In genomic region chr9:14750901-14751502, GRCm38 (mm10) we compare ENCODE assay signal across 8 mouse cellular contexts. TPM values are rescaled to one million over a fixed set of nuclear protein-coding genes. Genes with fewer than 3 reads are reported as not detected.
DNase-seq lines count a peak whose midpoint lies in the region; ATAC-seq and TF ChIP-seq lines count a peak whose summit lies in the region.

No protein-coding gene starts in this region.

- H3K36me3 ChIP-seq in kidney, embryonic 16.5 days (ENCODE audit: insufficient read depth, low read length), result no peaks in the 10 kb centered on the region
- no peaks in the 10 kb centered on the region for H3K36me3 ChIP-seq in hindbrain, embryonic 10.5 days
- no peaks in the 10 kb centered on the region for H3K36me3 ChIP-seq in lung, postnatal 0 days (ENCODE audit: insufficient read depth, low read length)

- peak overlapping the region; percentile 60 for H3K4me3 ChIP-seq in kidney, embryonic 16.5 days (ENCODE audit: low read length)
- H3K4me3 ChIP-seq in brown adipose tissue, adult 24 weeks (ENCODE audit: insufficient read depth, low read depth, low read length), result peak overlapping the region; percentile 64
- peak overlapping the region; percentile 67 for H3K4me3 ChIP-seq in hindbrain, embryonic 10.5 days
- H3K4me3 ChIP-seq in lung, postnatal 0 days (ENCODE audit: low read depth, low read length), result peak overlapping the region; percentile 43

- no peak for TF ChIP-seq CTCF in lung, postnatal 0 days (IDR thresholded peaks at IDR 0.05)

- 59% methylated on average over 42 of the region's 42 CpGs for WGBS in kidney, embryonic 16.5 days
- WGBS in hindbrain, embryonic 10.5 days, result 53% methylated on average over 42 of the region's 42 CpGs
- WGBS in lung, postnatal 0 days, result 58% methylated on average over 42 of the region's 42 CpGs

- ATAC-seq in kidney, embryonic 16.5 days (ENCODE audit: low FRiP score, low TSS enrichment), result peak; percentile 4
- 0 out of 2 replicates have a peak, but pooled peaks have one; percentile 7 for ATAC-seq in lung, postnatal 0 days
- ATAC-seq in inflammation-experienced regulatory T-cells, adult 6 months, result no peak

- H3K27ac ChIP-seq in kidney, embryonic 16.5 days (ENCODE audit: low read length), result no peak overlapping the region
- H3K27ac ChIP-seq in brown adipose tissue, adult 24 weeks (replicated peaks; ENCODE audit: low read depth, low read length), result no peak overlapping the region
- H3K27ac ChIP-seq in hindbrain, embryonic 10.5 days, result peak overlapping the region; percentile 83; the same call in 1 of the 2 replicates
- H3K27ac ChIP-seq in lung, postnatal 0 days (ENCODE audit: low read length), result 0 out of 2 replicates have a peak overlapping the region, but pooled peaks have one; percentile 85

- peaks cover 8% of the 10 kb centered on the region for H3K4me1 ChIP-seq in kidney, embryonic 16.5 days (ENCODE audit: insufficient read depth, low read length)
- peaks cover 3% of the 10 kb centered on the region; the same call in 1 of the 2 replicates for H3K4me1 ChIP-seq in brown adipose tissue, adult 24 weeks (ENCODE audit: control insufficient read depth, insufficient read depth, insufficient read length, low read length)
- peaks cover 15% of the 10 kb centered on the region for H3K4me1 ChIP-seq in hindbrain, embryonic 10.5 days (replicated peaks)
- peaks cover 8% of the 10 kb centered on the region; the same call in 1 of the 2 replicates for H3K4me1 ChIP-seq in lung, postnatal 0 days (ENCODE audit: insufficient read depth, low read depth, low read length)

- no peak for TF ChIP-seq EP300 in lung, postnatal 0 days (IDR thresholded peaks at IDR 0.05)

- H3K9ac ChIP-seq in kidney, embryonic 16.5 days (replicated peaks; ENCODE audit: low read length), result peak overlapping the region; percentile 81
- H3K9ac ChIP-seq in lung, postnatal 0 days (replicated peaks; ENCODE audit: low read depth), result peak overlapping the region; percentile 39

- no peaks in the 10 kb centered on the region for H3K9me3 ChIP-seq in kidney, embryonic 16.5 days (ENCODE audit: low read length)
- no peaks in the 10 kb centered on the region for H3K9me3 ChIP-seq in hindbrain, embryonic 10.5 days
- no peaks in the 10 kb centered on the region for H3K9me3 ChIP-seq in lung, postnatal 0 days (ENCODE audit: low read length)

- DNase-seq in kidney, postnatal 25 days, result no peak
- DNase-seq in hindbrain, embryonic 10.5 days (ENCODE audit: low spot score), result peak; percentile 18
- DNase-seq in lung, postnatal 0 days (ENCODE audit: low spot score), result no peak
- DNase-seq in c-Kit-positive CD71-positive TER-119-positive erythroid progenitor cells, embryonic 14.5 days (ENCODE audit: low spot score), result no peak
- no peak for DNase-seq in layer of hippocampus, postnatal 14 days (ENCODE audit: low spot score in 2 of 2)

- H3K27me3 ChIP-seq in kidney, embryonic 16.5 days (ENCODE audit: insufficient read depth, low read length), result no peaks in the 10 kb centered on the region
- H3K27me3 ChIP-seq in hindbrain, embryonic 10.5 days (ENCODE audit: insufficient read depth, poor library complexity, severe bottlenecking), result peaks cover 48% of the 10 kb centered on the region
- H3K27me3 ChIP-seq in lung, postnatal 0 days (replicated peaks; ENCODE audit: insufficient read depth, low read length), result no peaks in the 10 kb centered on the region

- H3K4me2 ChIP-seq in kidney, embryonic 16.5 days (replicated peaks; ENCODE audit: low read depth, low read length), result peak overlapping the region; percentile 99
- peak overlapping the region; percentile 93 for H3K4me2 ChIP-seq in lung, postnatal 0 days (replicated peaks; ENCODE audit: low read depth, low read length)

RNA-seq across cellular contexts. Expression of gene Fut4, which starts 1.2 kb away (rescaled TPM):
- 3.0 and 3.2 TPM in 2 replicates for polyA plus RNA-seq in kidney, embryonic 16.5 days (2015; fragmentation: Nextera tagmentation; extraction: Ambion mirVana)
- polyA plus RNA-seq in brown adipose tissue, adult 24 weeks (2012; ENCODE audit: insufficient read depth, insufficient read length, missing spikeins), result 0.46 and 0.91 TPM in 2 replicates
- polyA plus RNA-seq in hindbrain, embryonic 10.5 days (2016; fragmentation: Nextera tagmentation; extraction: Ambion mirVana), result 2.7 and 2.8 TPM in 2 replicates
- polyA plus RNA-seq in lung, postnatal 0 days (2015; fragmentation: Nextera tagmentation; extraction: Ambion mirVana), result 6.1 and 7.8 TPM in 2 replicates
- total RNA-seq in layer of hippocampus, postnatal 14 days (2021), result under 1 TPM; 0.12 to 0.23 TPM
- not detected for polyA plus RNA-seq in inflammation-experienced regulatory T-cells, adult 6 months (2017; shearing (Covaris generic))

RNA-seq across cellular contexts. Expression of gene Piwil4, which starts 10.5 kb away (rescaled TPM):
- polyA plus RNA-seq in kidney, embryonic 16.5 days (2015; fragmentation: Nextera tagmentation; extraction: Ambion mirVana), result 0.30 TPM in 1 of 2 replicates, not detected in the other
- polyA plus RNA-seq in brown adipose tissue, adult 24 weeks (2012; ENCODE audit: insufficient read depth, insufficient read length, missing spikeins), result not detected in 2 replicates
- polyA plus RNA-seq in hindbrain, embryonic 10.5 days (2016; fragmentation: Nextera tagmentation; extraction: Ambion mirVana), result 0.27 and 0.32 TPM in 2 replicates
- 9.1 and 9.8 TPM in 2 replicates for polyA plus RNA-seq in lung, postnatal 0 days (2015; fragmentation: Nextera tagmentation; extraction: Ambion mirVana)
- total RNA-seq in layer of hippocampus, postnatal 14 days (2021), result under 1 TPM in 1 of 2 experiments, not detected in 1; 0.14 TPM
- under 1 TPM; 0.21 to 0.45 (median 0.28) TPM for polyA plus RNA-seq in inflammation-experienced regulatory T-cells, adult 6 months (2017; shearing (Covaris generic))

RNA-seq across cellular contexts. Expression of gene 1700012B09Rik, which starts 19.8 kb away (rescaled TPM):
- polyA plus RNA-seq in kidney, embryonic 16.5 days (2015; fragmentation: Nextera tagmentation; extraction: Ambion mirVana), result not detected in 2 replicates
- polyA plus RNA-seq in brown adipose tissue, adult 24 weeks (2012; ENCODE audit: insufficient read depth, insufficient read length, missing spikeins), result not detected in 2 replicates
- 1.2 and 6.1 TPM in 2 replicates for polyA plus RNA-seq in hindbrain, embryonic 10.5 days (2016; fragmentation: Nextera tagmentation; extraction: Ambion mirVana)
- polyA plus RNA-seq in lung, postnatal 0 days (2015; fragmentation: Nextera tagmentation; extraction: Ambion mirVana), result 11.9 and 12.5 TPM in 2 replicates
- total RNA-seq in layer of hippocampus, postnatal 14 days (2021), result 1 to 10 TPM in 1 of 2 experiments, not detected in 1; 1.2 TPM
- not detected for polyA plus RNA-seq in inflammation-experienced regulatory T-cells, adult 6 months (2017; shearing (Covaris generic))

RNA-seq across cellular contexts. Expression of gene Mre11a, which starts 33.5 kb away (rescaled TPM):
- 23.8 and 25.6 TPM in 2 replicates for polyA plus RNA-seq in kidney, embryonic 16.5 days (2015; fragmentation: Nextera tagmentation; extraction: Ambion mirVana)
- 8.2 and 15.4 TPM in 2 replicates for polyA plus RNA-seq in brown adipose tissue, adult 24 weeks (2012; ENCODE audit: insufficient read depth, insufficient read length, missing spikeins)
- polyA plus RNA-seq in hindbrain, embryonic 10.5 days (2016; fragmentation: Nextera tagmentation; extraction: Ambion mirVana), result 25.9 and 43.8 TPM in 2 replicates
- polyA plus RNA-seq in lung, postnatal 0 days (2015; fragmentation: Nextera tagmentation; extraction: Ambion mirVana), result 4.7 and 8.1 TPM in 2 replicates
- total RNA-seq in layer of hippocampus, postnatal 14 days (2021), result 10 to 100 TPM in 1 of 2 experiments, 1 to 10 TPM in 1; 8.8 to 13.4 TPM
- polyA plus RNA-seq in inflammation-experienced regulatory T-cells, adult 6 months (2017; shearing (Covaris generic)), result 10 to 100 TPM; 18.3 to 28.9 (median 26.6) TPM

RNA-seq across cellular contexts. Expression of gene Ankrd49, which starts 33.7 kb away (rescaled TPM):
- polyA plus RNA-seq in kidney, embryonic 16.5 days (2015; fragmentation: Nextera tagmentation; extraction: Ambion mirVana), result 40.3 and 40.5 TPM in 2 replicates
- 8.8 and 9.1 TPM in 2 replicates for polyA plus RNA-seq in brown adipose tissue, adult 24 weeks (2012; ENCODE audit: insufficient read depth, insufficient read length, missing spikeins)
- 38.6 and 51.8 TPM in 2 replicates for polyA plus RNA-seq in hindbrain, embryonic 10.5 days (2016; fragmentation: Nextera tagmentation; extraction: Ambion mirVana)
- 19.7 and 21.4 TPM in 2 replicates for polyA plus RNA-seq in lung, postnatal 0 days (2015; fragmentation: Nextera tagmentation; extraction: Ambion mirVana)
- total RNA-seq in layer of hippocampus, postnatal 14 days (2021), result 10 to 100 TPM; 17.3 to 18.0 TPM
- 10 to 100 TPM; 20.1 to 41.7 (median 29.0) TPM for polyA plus RNA-seq in inflammation-experienced regulatory T-cells, adult 6 months (2017; shearing (Covaris generic))

Comparison
In these comparisons a context has a peak if more than half of its experiments do, and no peak if none do; other contexts are left out.
1. H3K27ac ChIP-seq: peak in hindbrain, embryonic 10.5 days (single experiment) and lung, postnatal 0 days (single experiment); none in kidney, embryonic 16.5 days (single experiment) and brown adipose tissue, adult 24 weeks (single experiment).
2. Peak in every context shown above with its lines, with median percentiles within 50 percentile points of each other: H3K4me3 ChIP-seq.